Mouse (Mus musculus) E14TG2a.4 (cell line): ENCODE measurements at regions not wholly inside any gene's neighbourhood (a gene's known extent, or its start where the extent isn't known, plus 50 kb on each side); places are given as distances from the start of the nearest gene placed in this dataset.

ENCODE experiments used
- CTCF ChIP-seq: conservative IDR thresholded peaks from 2 replicates; pipeline ENCODE4 v1.5.1; 2014; ENCODE audit warnings: low read length
- POU5F1 ChIP-seq: IDR thresholded peaks from 2 replicates; pipeline ENCODE4 v1.6.1; 2014; ENCODE audit warnings: low read length, borderline replicate concordance

DNA sequence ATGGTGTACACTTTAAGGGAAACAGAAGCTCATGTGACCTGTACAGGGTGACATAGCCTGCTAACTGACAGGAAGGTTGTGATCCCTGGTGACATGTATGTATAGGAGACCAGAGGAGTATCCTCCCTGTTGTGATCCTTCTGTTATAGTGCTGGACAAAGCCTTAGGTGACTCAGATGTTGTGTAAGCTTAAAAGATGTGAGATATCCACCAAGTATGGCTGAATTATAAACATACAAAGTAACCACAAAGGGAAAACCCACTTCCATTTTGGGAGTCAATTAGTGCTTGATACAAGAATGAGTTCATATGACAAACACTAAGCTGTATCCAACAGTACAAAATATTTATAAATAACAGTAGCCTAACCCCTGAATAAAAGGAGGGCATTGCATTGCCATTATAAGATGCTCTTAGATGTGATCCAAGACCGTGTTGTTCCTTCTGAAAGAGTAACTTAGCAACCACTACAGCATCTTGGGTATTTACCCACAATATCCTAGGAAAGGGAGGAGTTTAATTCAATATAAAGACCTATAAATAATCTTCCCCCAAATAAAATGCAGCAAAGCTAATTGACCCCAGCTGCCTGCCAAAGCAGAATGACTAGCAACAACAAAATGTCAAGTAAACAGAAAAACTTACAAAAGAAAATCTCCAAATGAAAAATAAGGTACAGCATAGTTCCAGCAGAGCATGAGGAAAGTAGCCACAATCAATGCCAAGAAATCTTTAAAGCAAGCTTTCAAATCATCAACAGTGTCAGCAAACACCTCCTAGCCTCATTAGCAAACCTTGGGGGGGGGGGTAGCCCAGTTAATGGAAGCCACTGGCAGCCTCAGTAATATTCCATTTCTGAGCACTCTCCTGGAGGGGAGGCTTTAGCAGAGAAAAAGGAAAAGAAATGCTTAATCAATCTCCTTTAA, 1339.6 kb downstream of the Zfp704 start:
- TF ChIP-seq CTCF, result no peak
- TF ChIP-seq POU5F1, result no peak
